Mouse (Mus musculus) heart, postnatal 10 days (tissue): ENCODE measurements around the gene Mycbpap. TPM values are rescaled to one million over a fixed set of nuclear protein-coding genes. Genes with fewer than 3 reads are reported as not detected.

Experiments
- DNase-seq, 2 experiments: peaks; one replicate each; pipeline ENCODE4 v3.0.0; 2021
- intact Hi-C: fragments of 180-260 bp; cut with DNase I; formaldehyde crosslinking; loops from one replicate; pipeline ENCODE4 v1.15.1; 2025
- total RNA-seq, 2 experiments: library from RNA; stranded (reverse); gene quantifications; 2 replicates each; pipeline ENCODE4 v1.2.3; 2021

Mycbpap gene
- total RNA-seq, 2 experiments from 2014 or later: 3.9 to 4.9 TPM

- intact Hi-C loops: loop anchor here (5.0 kb wide), 2 partner anchors 197 to 352 kb away; no protein-coding TSS in a partner anchor
- DNase-seq: no peak
Observed at GRCm38 (mm10) chr11:94484636-94485035, 36.9 kb downstream of the Mycbpap start.

GRCm38 (mm10) chr11:94483921-94484320 is 37.6 kb downstream of the Mycbpap start:
- intact Hi-C loops: no loop called here
- DNase-seq: no peak

GRCm38 (mm10) chr11:94483436-94483835 is 38.1 kb downstream of the Mycbpap start:
- intact Hi-C loops: no loop called here
- no peak for DNase-seq

GRCm38 (mm10) chr11:94482738-94483137 is 38.8 kb downstream of the Mycbpap start:
- DNase-seq: no peak
- intact Hi-C loops: no loop called here

- intact Hi-C loops: no loop called here
Observed at GRCm38 (mm10) chr11:94481963-94482362, 39.6 kb downstream of the Mycbpap start.

GRCm38 (mm10) chr11:94480382-94480781 is 41.2 kb downstream of the Mycbpap start:
- no peak for DNase-seq
- intact Hi-C loops: no loop called here

More at GRCm38 (mm10) chr11:94481963-94482362, 39.6 kb downstream of the Mycbpap start:
- DNase-seq: peak; percentile 49 to 59

- no peak for DNase-seq
- intact Hi-C loops: no loop called here
Observed at GRCm38 (mm10) chr11:94477651-94478050, 43.9 kb downstream of the Mycbpap start.

- intact Hi-C loops: no loop called here
- no peak for DNase-seq
Observed at GRCm38 (mm10) chr11:94475722-94476121, 45.8 kb downstream of the Mycbpap start.

GRCm38 (mm10) chr11:94474544-94474910 is 47.0 kb downstream of the Mycbpap start:
- no peak for DNase-seq
- intact Hi-C loops: no loop called here

- intact Hi-C loops: no loop called here
- DNase-seq: peak; percentile 92 to 93
Observed at GRCm38 (mm10) chr11:94473707-94474543, 47.6 kb downstream of the Mycbpap start, which contains the start of gene Cacna1g. Gene Cacna1g, minus strand, starts transcription at chr11:94474198.

- DNase-seq: peak in 1 of 2 experiments; percentile 35
- intact Hi-C loops: no loop called here
Observed at GRCm38 (mm10) chr11:94472916-94473706, 48.4 kb downstream of the Mycbpap start.

- intact Hi-C loops: no loop called here
- DNase-seq: no peak
Observed at GRCm38 (mm10) chr11:94472585-94472915, 49.0 kb downstream of the Mycbpap start.

GRCm38 (mm10) chr11:94471740-94472584 is 49.6 kb downstream of the Mycbpap start:
- intact Hi-C loops: no loop called here

GRCm38 (mm10) chr11:94470391-94470790 is 51.2 kb downstream of the Mycbpap start:
- intact Hi-C loops: no loop called here
- peak in 1 of 2 experiments; percentile 32 for DNase-seq

More at GRCm38 (mm10) chr11:94471740-94472584, 49.6 kb downstream of the Mycbpap start:
- DNase-seq: no peak

GRCm38 (mm10) chr11:94469136-94470064 is 52.1 kb downstream of the Mycbpap start:
- DNase-seq: peak in 1 of 2 experiments; percentile 44
- intact Hi-C loops: no loop called here

- no peak for DNase-seq
- intact Hi-C loops: no loop called here
Observed at GRCm38 (mm10) chr11:94468582-94469064, 52.9 kb downstream of the Mycbpap start.

- no peak for DNase-seq
- intact Hi-C loops: no loop called here
Observed at GRCm38 (mm10) chr11:94466333-94466855, 55.1 kb downstream of the Mycbpap start.

- intact Hi-C loops: no loop called here
- no peak for DNase-seq
Observed at GRCm38 (mm10) chr11:94464170-94464569, 57.4 kb downstream of the Mycbpap start.

GRCm38 (mm10) chr11:94461856-94462255 is 59.7 kb downstream of the Mycbpap start:
- intact Hi-C loops: no loop called here
- no peak for DNase-seq
